Mouse (Mus musculus): ENCODE data around the gene Mrpl27.
"Not testable (repeated sequence)": the region's sequence is repeated elsewhere in the genome, so short reads cannot be mapped to it uniquely, and the experiment has no call there.

Mrpl27 gene

GRCm38 (mm10) chr11:94674984-94675383 lies 21.4 kb downstream of the Mrpl27 start:
- DNase-seq (ENCODE audit: low spot score in 2 of 2): peak; percentile 28 to 32

GRCm38 (mm10) chr11:94675446-94675845 lies 21.9 kb downstream of the Mrpl27 start:
- DNase-seq (ENCODE audit: low spot score in 2 of 2): peak; percentile 15 to 17

GRCm38 (mm10) chr11:94676308-94676707 lies 22.7 kb downstream of the Mrpl27 start:
- no peak for DNase-seq (ENCODE audit: low spot score in 2 of 2)

GRCm38 (mm10) chr11:94676754-94677606 lies 23.4 kb downstream of the Mrpl27 start, which contains the start of gene Xylt2:
Gene Xylt2, minus strand, starts transcription at chr11:94677515.
- DNase-seq (ENCODE audit: low spot score in 2 of 2): peak; percentile 81 to 89

- DNase-seq (ENCODE audit: low spot score in 2 of 2): no peak
These were observed 24.1 kb downstream of the Mrpl27 start for GRCm38 (mm10) chr11:94677607-94678145.

GRCm38 (mm10) chr11:94680639-94681038 lies 27.1 kb downstream of the Mrpl27 start:
- no peak for DNase-seq (ENCODE audit: low spot score in 2 of 2)

GRCm38 (mm10) chr11:94681640-94682039 lies 28.1 kb downstream of the Mrpl27 start:
- DNase-seq (ENCODE audit: low spot score in 2 of 2): no peak

- no peak for DNase-seq (ENCODE audit: low spot score in 2 of 2)
These were observed 28.9 kb downstream of the Mrpl27 start for GRCm38 (mm10) chr11:94682427-94682826.

- no peak for DNase-seq (ENCODE audit: low spot score in 2 of 2)
These were observed 33.6 kb downstream of the Mrpl27 start for GRCm38 (mm10) chr11:94687178-94687577.

GRCm38 (mm10) chr11:94692502-94692901 lies 38.9 kb downstream of the Mrpl27 start:
- not testable (repeated sequence) for DNase-seq (ENCODE audit: low spot score in 2 of 2)

- DNase-seq (ENCODE audit: low spot score in 2 of 2): no peak
These were observed 41.9 kb downstream of the Mrpl27 start for GRCm38 (mm10) chr11:94695508-94695907.

- no peak for DNase-seq (ENCODE audit: low spot score in 2 of 2)
These were observed 43.6 kb downstream of the Mrpl27 start for GRCm38 (mm10) chr11:94697140-94697539.

GRCm38 (mm10) chr11:94697703-94698464 lies 44.3 kb downstream of the Mrpl27 start:
- DNase-seq (ENCODE audit: low spot score in 2 of 2): no peak

- DNase-seq (ENCODE audit: low spot score in 2 of 2): no peak
These were observed 45.8 kb downstream of the Mrpl27 start for GRCm38 (mm10) chr11:94699399-94699798.

- DNase-seq (ENCODE audit: low spot score in 2 of 2): no peak
These were observed 48.0 kb downstream of the Mrpl27 start for GRCm38 (mm10) chr11:94701401-94702215.

GRCm38 (mm10) chr11:94702216-94702610 lies 48.6 kb downstream of the Mrpl27 start:
- no peak for DNase-seq (ENCODE audit: low spot score in 2 of 2)

GRCm38 (mm10) chr11:94704020-94704419 lies 50.5 kb downstream of the Mrpl27 start:
- no peak for DNase-seq (ENCODE audit: low spot score in 2 of 2)

- no peak for DNase-seq (ENCODE audit: low spot score in 2 of 2)
These were observed 50.9 kb downstream of the Mrpl27 start, which contains the start of gene Gm11541 for GRCm38 (mm10) chr11:94704472-94704871. Gene Gm11541, minus strand, starts transcription at chr11:94704499.

All from frontal cortex, postnatal 36 days (tissue).